In genomic region chr15:98295628-98296551, GRCm38 (mm10) we compare ENCODE assay signal across 8 mouse cellular contexts. TPM values are rescaled to one million over a fixed set of nuclear protein-coding genes. Genes with fewer than 3 reads are reported as not detected.
DNase-seq lines count a peak whose midpoint lies in the region; ATAC-seq lines count a peak whose summit lies in the region.

Gene Zfp641, minus strand, starts transcription at chr15:98296161.

- peak within 1 kb of the TSS; percentile 62 for H3K4me3 ChIP-seq in embryonic facial prominence, embryonic 15.5 days (replicated peaks)
- H3K4me3 ChIP-seq in heart, embryonic 14.5 days (ENCODE audit: control insufficient read depth in 1 of 2, insufficient read depth in 1 of 2, low read depth in 1 of 2, low read length in 2 of 2), result peak within 1 kb of the TSS; percentile 56 to 76

- DNase-seq in urinary bladder, adult 18-20 months (ENCODE audit: low spot score in 2 of 2), result peak; percentile 10 to 50
- no peak for DNase-seq in urinary bladder, postnatal 10 days (ENCODE audit: low spot score)
- DNase-seq in kidney, postnatal 25 days, result peak; percentile 45 to 73
- DNase-seq in lung, adult 18-20 months, result peak; percentile 48 to 65
- peak; percentile 28 for DNase-seq in retina, postnatal 7 days (ENCODE audit: low read depth, low spot score)
- no peak for DNase-seq in spleen, adult 12 weeks (ENCODE audit: low spot score)

- no peak within 1 kb of the TSS for H3K27ac ChIP-seq in embryonic facial prominence, embryonic 15.5 days (replicated peaks)
- H3K27ac ChIP-seq in heart, embryonic 14.5 days (replicated peaks in 1 of 2; ENCODE audit: control insufficient read depth in 1 of 2, insufficient read depth in 1 of 2, low read depth in 2 of 2, low read length in 2 of 2), result no peak within 1 kb of the TSS

- H3K9ac ChIP-seq in embryonic facial prominence, embryonic 15.5 days, result peak within 1 kb of the TSS; percentile 57
- H3K9ac ChIP-seq in heart, embryonic 14.5 days (ENCODE audit: low read length), result peak within 1 kb of the TSS; percentile 75

- H3K4me2 ChIP-seq in embryonic facial prominence, embryonic 15.5 days (replicated peaks), result peak within 1 kb of the TSS; percentile 95
- peak within 1 kb of the TSS; percentile 72 for H3K4me2 ChIP-seq in heart, embryonic 14.5 days (ENCODE audit: low read length)

- ATAC-seq in embryonic facial prominence, embryonic 15.5 days (ENCODE audit: insufficient number of reproducible peaks, low FRiP score, low TSS enrichment, low read depth), result 0 out of 2 replicates have a peak, but pooled peaks have one; percentile 47
- ATAC-seq in heart, embryonic 14.5 days (ENCODE audit: insufficient number of reproducible peaks, insufficient read depth, low FRiP score, low read depth), result no peak

- H3K9me3 ChIP-seq in embryonic facial prominence, embryonic 15.5 days (replicated peaks), result no peaks in the 10 kb centered on the region
- 0 out of 2 replicates have a peak, but pooled peaks cover 5% of the 10 kb centered on the region for H3K9me3 ChIP-seq in heart, embryonic 14.5 days (ENCODE audit: control insufficient read depth, low read length)

- 1% methylated on average over 59 of the region's 60 CpGs for WGBS in embryonic facial prominence, embryonic 15.5 days
- 2% methylated on average over 57 of the region's 60 CpGs for WGBS in heart, embryonic 14.5 days

- H3K4me1 ChIP-seq in embryonic facial prominence, embryonic 15.5 days, result 0 out of 2 replicates have a peak, but pooled peaks cover 4% of the 10 kb centered on the region
- H3K4me1 ChIP-seq in heart, embryonic 14.5 days (ENCODE audit: control insufficient read depth in 2 of 2, insufficient read depth in 2 of 2, low read length in 2 of 2), result peaks cover 0 to 2% of the 10 kb centered on the region in 2 experiments; a peak in 1 of 4 replicates

- no peaks in the 10 kb centered on the region for H3K36me3 ChIP-seq in embryonic facial prominence, embryonic 15.5 days
- no peaks in the 10 kb centered on the region for H3K36me3 ChIP-seq in heart, embryonic 14.5 days (ENCODE audit: control insufficient read depth, insufficient read depth, low read length)

- H3K27me3 ChIP-seq in embryonic facial prominence, embryonic 15.5 days, result no peaks in the 10 kb centered on the region
- H3K27me3 ChIP-seq in heart, embryonic 14.5 days (ENCODE audit: control insufficient read depth, insufficient read depth, low read length), result no peaks in the 10 kb centered on the region; the same call in 1 of the 2 replicates

RNA-seq across cellular contexts. Expression of gene Zfp641, which starts in this region (rescaled TPM):
- 0.75 and 0.83 TPM in 2 replicates for polyA plus RNA-seq in embryonic facial prominence, embryonic 15.5 days (2015; fragmentation: Nextera tagmentation; extraction: Ambion mirVana)
- 1.5 and 1.6 TPM in 2 replicates for polyA plus RNA-seq in heart, embryonic 14.5 days (2014; fragmentation: Nextera tagmentation; extraction: Ambion mirVana)

Comparison
In these comparisons a context has a peak if more than half of its experiments do, and no peak if none do; other contexts are left out.
1. DNase-seq: peak in urinary bladder, adult 18-20 months (2 of 2), kidney, postnatal 25 days (2 of 2), lung, adult 18-20 months (2 of 2) and retina, postnatal 7 days (single experiment); none in urinary bladder, postnatal 10 days (single experiment) and spleen, adult 12 weeks (single experiment).
2. Peak in ATAC-seq, H3K4me3 ChIP-seq, H3K9ac ChIP-seq and H3K4me2 ChIP-seq in embryonic facial prominence, embryonic 15.5 days; RNA of the gene not detected or under 1 TPM.